Mouse (Mus musculus): ENCODE data around the gene Kctd13.

Kctd13 gene

GRCm38 (mm10) chr7:126941801-126942200 is 13.1 kb downstream of the Kctd13 start:
- no peak for DNase-seq (ENCODE audit: low read depth)

GRCm38 (mm10) chr7:126946530-126946929 is 17.9 kb downstream of the Kctd13 start:
- peak; percentile 68 for DNase-seq (ENCODE audit: low read depth)

- DNase-seq (ENCODE audit: low read depth), result no peak
Observed at GRCm38 (mm10) chr7:126948626-126949025, 19.9 kb downstream of the Kctd13 start.

GRCm38 (mm10) chr7:126949403-126949792 is 20.7 kb downstream of the Kctd13 start, which contains the start of gene Asphd1:
Gene Asphd1, minus strand, starts transcription at chr7:126949582.
- DNase-seq (ENCODE audit: low read depth), result no peak

- peak; percentile 86 for DNase-seq (ENCODE audit: low read depth)
Observed at GRCm38 (mm10) chr7:126949793-126950646, 21.3 kb downstream of the Kctd13 start, which contains the start of gene Sez6l2. Gene Sez6l2, plus strand, starts transcription at chr7:126950563.

GRCm38 (mm10) chr7:126950647-126951615 is 22.3 kb downstream of the Kctd13 start:
- no peak for DNase-seq (ENCODE audit: low read depth)

- no peak for DNase-seq (ENCODE audit: low read depth)
Observed at GRCm38 (mm10) chr7:126951741-126952140, 23.1 kb downstream of the Kctd13 start.

GRCm38 (mm10) chr7:126952646-126953045 is 24.0 kb downstream of the Kctd13 start:
- DNase-seq (ENCODE audit: low read depth), result no peak

GRCm38 (mm10) chr7:126955125-126955524 is 26.4 kb downstream of the Kctd13 start:
- no peak for DNase-seq (ENCODE audit: low read depth)

GRCm38 (mm10) chr7:126959780-126960179 is 31.1 kb downstream of the Kctd13 start:
- no peak for DNase-seq (ENCODE audit: low read depth)

- no peak for DNase-seq (ENCODE audit: low read depth)
Observed at GRCm38 (mm10) chr7:126961095-126961494, 32.4 kb downstream of the Kctd13 start.

- DNase-seq (ENCODE audit: low read depth), result no peak
Observed at GRCm38 (mm10) chr7:126961965-126962364, 33.3 kb downstream of the Kctd13 start.

- peak; percentile 27 for DNase-seq (ENCODE audit: low read depth)
Observed at GRCm38 (mm10) chr7:126963548-126964286, 35.0 kb downstream of the Kctd13 start.

- no peak for DNase-seq (ENCODE audit: low read depth)
Observed at GRCm38 (mm10) chr7:126965568-126965967, 36.9 kb downstream of the Kctd13 start.

- DNase-seq (ENCODE audit: low read depth), result no peak
Observed at GRCm38 (mm10) chr7:126967361-126967760, 38.7 kb downstream of the Kctd13 start.

GRCm38 (mm10) chr7:126975493-126975892 is 46.8 kb downstream of the Kctd13 start:
- no peak for DNase-seq (ENCODE audit: low read depth)

- no peak for DNase-seq (ENCODE audit: low read depth)
Observed at GRCm38 (mm10) chr7:126975893-126975949, 47.0 kb downstream of the Kctd13 start, which contains the start of gene Cdipt. Gene Cdipt, plus strand, starts transcription at chr7:126975914.

- DNase-seq (ENCODE audit: low read depth), result peak; percentile 97
Observed at GRCm38 (mm10) chr7:126975950-126976866, 47.5 kb downstream of the Kctd13 start, which contains the start of gene Cdiptos. Gene Cdiptos, minus strand, starts transcription at chr7:126976098.

- peak; percentile 27 for DNase-seq (ENCODE audit: low read depth)
Observed at GRCm38 (mm10) chr7:126976878-126977459, 48.3 kb downstream of the Kctd13 start.

- DNase-seq (ENCODE audit: low read depth), result peak; percentile 57
Observed at GRCm38 (mm10) chr7:126978841-126979240, 50.2 kb downstream of the Kctd13 start.

- DNase-seq (ENCODE audit: low read depth), result no peak
Observed at GRCm38 (mm10) chr7:126981601-126982000, 52.9 kb downstream of the Kctd13 start.
